Mouse (Mus musculus): ENCODE results near the gene Gm9945. TPM values are rescaled to one million over a fixed set of nuclear protein-coding genes. Genes with fewer than 3 reads are reported as not detected.

The Gm9945 gene
- polyA plus RNA-seq, 1 experiment from 2014 or later = not detected

DNA sequence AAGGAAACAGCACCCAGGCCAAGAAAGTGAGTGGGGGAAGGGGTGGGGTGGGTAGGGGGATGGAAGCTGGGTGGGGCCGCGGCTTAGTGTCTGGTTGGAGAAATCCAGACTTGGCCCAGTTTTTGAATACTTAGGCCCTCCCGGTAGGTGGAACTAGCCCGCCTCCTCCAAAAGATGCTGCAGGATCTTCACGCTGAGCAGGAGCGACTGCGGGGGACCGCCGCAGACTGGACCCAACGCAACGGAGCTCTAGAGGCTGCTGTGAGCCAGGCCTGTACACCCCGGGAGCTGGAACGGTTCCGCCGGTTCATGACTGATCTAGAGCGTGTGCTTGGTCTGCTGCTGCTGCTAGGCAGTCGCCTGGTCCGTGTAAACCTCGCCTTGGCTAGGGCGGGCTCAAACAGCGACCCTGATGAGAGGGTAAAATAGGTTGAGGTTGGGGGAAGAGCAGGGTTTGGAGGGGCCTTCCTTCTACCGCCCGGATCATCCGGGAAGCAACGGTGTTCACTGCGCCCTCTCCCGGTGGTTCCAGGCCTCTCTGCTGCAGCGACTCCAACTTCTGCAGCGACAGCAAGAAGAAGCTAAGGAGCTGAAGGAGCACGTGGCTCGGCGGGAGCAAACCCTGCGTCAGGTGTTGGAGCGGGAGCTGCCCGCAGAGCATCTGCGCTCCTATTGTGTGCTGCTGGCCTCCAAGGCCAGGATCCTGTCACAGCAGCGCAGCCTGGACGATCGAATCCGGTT is 13.6 kb upstream of the Gm9945 start:
- H3K4me2 ChIP-seq = peak overlapping the region; percentile 56
- peaks cover 87% of the 10 kb centered on the region for H3K27me3 ChIP-seq
- WGBS = 6% methylated on average over 40 of the region's 40 CpGs
- peak overlapping the region; percentile 55 for H3K9ac ChIP-seq
- peaks cover 38% of the 10 kb centered on the region for H3K4me1 ChIP-seq (replicated peaks)
- H3K36me3 ChIP-seq = no peaks in the 10 kb centered on the region
- peak overlapping the region; percentile 30 for H3K4me3 ChIP-seq
- 0 out of 2 replicates have a peak, but pooled peaks cover 4% of the 10 kb centered on the region for H3K9me3 ChIP-seq
- no peak overlapping the region for H3K27ac ChIP-seq (replicated peaks)
- ATAC-seq (ENCODE audit: low read depth) = peak; percentile 34

DNA sequence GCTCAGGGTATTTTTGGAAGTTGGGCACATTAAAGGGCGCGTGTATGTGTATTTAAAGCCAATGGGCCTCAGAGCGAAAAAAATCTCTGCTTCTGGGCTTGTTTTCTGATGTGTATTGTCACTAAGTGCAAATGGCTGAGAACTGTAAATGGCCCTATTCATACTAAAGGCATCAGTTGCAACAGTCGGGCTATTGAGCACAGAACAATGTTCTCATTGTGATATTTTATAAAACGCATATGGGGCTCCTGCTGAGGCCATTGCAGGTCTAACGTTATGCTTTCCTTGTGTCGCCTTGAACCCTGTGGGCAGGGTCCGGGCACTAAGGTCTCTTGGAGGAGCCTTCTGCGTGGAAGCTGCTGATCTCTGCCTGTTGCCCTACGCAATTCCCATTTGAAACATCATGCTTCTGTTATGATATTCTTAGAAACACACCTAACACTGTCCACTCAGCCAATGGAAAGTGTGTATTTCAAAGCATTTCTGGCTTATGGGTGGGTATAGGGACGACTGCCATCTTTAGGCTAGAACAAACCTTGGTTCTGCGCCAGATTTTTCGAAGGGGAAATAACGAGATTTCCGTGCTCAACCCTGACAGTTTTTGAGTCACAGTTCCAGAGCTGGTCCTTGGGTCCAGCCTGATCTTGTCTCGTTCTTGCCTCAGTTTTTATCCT is 10.5 kb upstream of the Gm9945 start:
- Histone ChIP-seq H3K27ac (replicated peaks) (no peak overlapping the region), H3K4me3 (peak overlapping the region; percentile 19; the same call in 1 of the 2 replicates), H3K9me3 (0 out of 2 replicates have a peak, but pooled peaks cover 3% of the 10 kb centered on the region), H3K4me2 (peak overlapping the region; percentile 55), H3K9ac (no peak overlapping the region), H3K27me3 (peaks cover 79% of the 10 kb centered on the region), H3K4me1 (replicated peaks) (peaks cover 30% of the 10 kb centered on the region), H3K36me3 (no peaks in the 10 kb centered on the region)
- no peak for ATAC-seq (ENCODE audit: low read depth)
- WGBS = 33% methylated on average over 16 of the region's 16 CpGs

DNA sequence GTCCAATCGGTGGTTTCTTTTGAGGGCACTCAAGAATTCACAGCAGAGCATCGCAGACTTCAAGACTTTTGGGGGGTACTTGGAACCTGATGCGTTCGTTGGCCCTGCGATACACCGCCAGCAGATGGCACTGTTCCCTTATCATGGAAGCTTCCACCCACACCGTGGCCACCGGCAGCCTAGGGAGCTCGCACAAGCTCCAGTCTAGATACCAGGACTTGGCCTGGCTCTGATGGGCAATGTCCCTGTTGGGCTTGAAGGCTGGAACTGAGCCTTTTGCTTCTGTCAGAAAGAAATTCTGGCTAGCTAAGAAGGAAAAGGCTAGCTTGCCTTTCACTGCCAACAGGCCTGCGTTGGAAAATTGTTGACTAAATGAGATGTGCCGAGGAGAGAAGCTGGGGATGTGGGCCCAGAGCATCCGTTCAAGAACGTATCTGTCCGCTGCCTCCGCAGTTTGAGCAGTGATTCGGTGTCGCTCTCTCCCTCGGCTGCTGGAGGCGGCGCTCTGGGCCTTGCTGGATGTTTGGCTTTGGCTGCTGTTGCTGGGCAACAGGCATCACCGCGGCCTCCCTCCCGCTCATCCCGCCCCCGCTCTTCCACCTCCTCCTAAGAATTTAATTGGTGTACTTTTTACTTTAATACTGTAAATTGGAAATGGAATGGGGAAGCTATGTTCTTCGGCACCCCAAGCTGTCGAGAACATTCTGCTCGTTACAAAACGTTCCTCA is 9.8 kb upstream of the Gm9945 start, which contains the start of gene Gm9837:
Gene Gm9837 (minus strand): TSS at position 512 of the 728 bp plus-strand sequence.
- ATAC-seq (ENCODE audit: low read depth) = peak; percentile 71
- H3K9me3 ChIP-seq = no peaks in the 10 kb centered on the region
- 3% methylated on average over 29 of the region's 29 CpGs for WGBS
- H3K4me1 ChIP-seq (replicated peaks) = peaks cover 33% of the 10 kb centered on the region
- H3K4me3 ChIP-seq = peak within 1 kb of the TSS; percentile 19
- peak within 1 kb of the TSS; percentile 55 for H3K4me2 ChIP-seq
- H3K36me3 ChIP-seq = no peaks in the 10 kb centered on the region
- H3K27ac ChIP-seq (replicated peaks) = peak within 1 kb of the TSS; percentile 61
- peaks cover 79% of the 10 kb centered on the region for H3K27me3 ChIP-seq
- peak within 1 kb of the TSS; percentile 43; the same call in 1 of the 2 replicates for H3K9ac ChIP-seq

DNA sequence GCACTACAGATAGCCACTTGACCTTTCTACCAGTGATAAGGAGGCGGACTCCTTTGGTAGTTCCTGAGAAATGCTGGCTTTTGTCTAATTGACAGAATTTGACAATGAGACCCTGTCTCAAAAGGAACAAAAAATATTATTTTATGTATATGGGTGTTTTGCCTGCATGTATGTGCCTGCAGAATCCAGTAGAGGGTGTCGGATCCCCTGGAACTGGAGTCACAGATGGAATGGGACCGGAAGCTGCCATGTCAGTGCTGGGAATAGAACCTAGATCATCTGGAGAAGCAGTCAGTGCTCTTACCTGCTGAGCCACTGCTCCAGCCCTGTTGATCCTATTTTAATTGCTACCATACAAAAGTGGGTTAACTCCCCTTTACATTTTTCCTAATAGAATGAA is 7.3 kb upstream of the Gm9945 start:
- peaks cover 39% of the 10 kb centered on the region for H3K4me1 ChIP-seq (replicated peaks)
- peaks cover 72% of the 10 kb centered on the region for H3K27me3 ChIP-seq
- WGBS = 84% methylated on average over 3 of the region's 3 CpGs

DNA sequence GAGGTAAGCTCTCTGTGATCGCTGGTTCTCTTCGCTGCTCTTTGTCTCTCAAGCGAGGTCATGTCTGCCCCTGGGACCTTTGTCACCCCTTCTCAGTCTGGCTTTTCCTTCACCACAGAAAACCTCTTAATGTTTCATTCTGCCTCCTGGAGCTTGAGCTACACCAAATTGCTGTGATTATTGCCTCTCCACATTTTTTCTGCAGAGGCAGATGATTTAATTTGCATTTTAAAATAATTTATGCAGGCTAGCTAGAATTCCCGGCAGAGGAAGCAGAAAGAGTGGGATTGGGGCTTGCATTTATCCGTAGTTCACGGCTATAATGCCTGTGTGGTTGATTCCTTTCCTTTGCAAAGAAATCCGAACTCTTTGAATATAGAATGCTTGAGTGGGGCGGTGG is 4.3 kb upstream of the Gm9945 start:
- H3K27me3 ChIP-seq = peaks cover 84% of the 10 kb centered on the region
- H3K9ac ChIP-seq = no peak overlapping the region
- peak overlapping the region; percentile 61; the same call in 1 of the 2 replicates for H3K27ac ChIP-seq (replicated peaks)

More for the DNA sequence above, 7.3 kb upstream of the Gm9945 start:
- H3K27ac ChIP-seq (replicated peaks) = no peak overlapping the region
- no peaks in the 10 kb centered on the region for H3K9me3 ChIP-seq
- no peaks in the 10 kb centered on the region for H3K36me3 ChIP-seq
- H3K9ac ChIP-seq = no peak overlapping the region
- H3K4me3 ChIP-seq = no peak overlapping the region
- H3K4me2 ChIP-seq = no peak overlapping the region
- no peak for ATAC-seq (ENCODE audit: low read depth)

DNA sequence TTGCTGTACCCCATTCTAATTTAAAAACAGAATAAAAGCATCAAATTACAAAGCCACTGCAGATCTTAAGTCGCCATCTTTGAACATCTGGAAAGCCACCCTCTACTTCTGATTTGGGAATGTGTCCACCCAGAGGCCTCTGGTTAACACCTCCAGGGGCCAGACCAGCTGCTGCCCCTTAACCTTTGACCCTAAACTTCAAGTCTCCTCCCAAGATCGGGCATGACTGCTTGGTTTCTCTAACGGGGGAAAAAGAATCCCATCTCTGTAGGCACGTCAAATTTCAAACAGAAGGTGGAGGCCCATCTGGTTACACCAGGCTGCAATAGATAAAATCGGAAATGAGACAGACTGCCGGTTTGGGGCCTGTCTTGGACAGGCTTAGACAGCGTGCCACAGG is 2.1 kb upstream of the Gm9945 start:
- Histone ChIP-seq H3K27ac (replicated peaks) (no peak overlapping the region), H3K27me3 (peaks cover 82% of the 10 kb centered on the region), H3K4me1 (replicated peaks) (peaks cover 37% of the 10 kb centered on the region), H3K36me3 (no peaks in the 10 kb centered on the region), H3K9me3 (no peaks in the 10 kb centered on the region), H3K9ac (no peak overlapping the region), H3K4me2 (peak overlapping the region; percentile 77; the same call in 1 of the 2 replicates), H3K4me3 (no peak overlapping the region)
- WGBS = 42% methylated on average over 7 of the region's 7 CpGs
- no peak for ATAC-seq (ENCODE audit: low read depth)

More for the DNA sequence above, 4.3 kb upstream of the Gm9945 start:
- WGBS = 17% methylated on average over 8 of the region's 8 CpGs
- H3K4me3 ChIP-seq = no peak overlapping the region
- ATAC-seq (ENCODE audit: low read depth) = no peak
- peak overlapping the region; percentile 40 for H3K4me2 ChIP-seq
- H3K36me3 ChIP-seq = no peaks in the 10 kb centered on the region
- no peaks in the 10 kb centered on the region for H3K9me3 ChIP-seq
- peaks cover 43% of the 10 kb centered on the region for H3K4me1 ChIP-seq (replicated peaks)

DNA sequence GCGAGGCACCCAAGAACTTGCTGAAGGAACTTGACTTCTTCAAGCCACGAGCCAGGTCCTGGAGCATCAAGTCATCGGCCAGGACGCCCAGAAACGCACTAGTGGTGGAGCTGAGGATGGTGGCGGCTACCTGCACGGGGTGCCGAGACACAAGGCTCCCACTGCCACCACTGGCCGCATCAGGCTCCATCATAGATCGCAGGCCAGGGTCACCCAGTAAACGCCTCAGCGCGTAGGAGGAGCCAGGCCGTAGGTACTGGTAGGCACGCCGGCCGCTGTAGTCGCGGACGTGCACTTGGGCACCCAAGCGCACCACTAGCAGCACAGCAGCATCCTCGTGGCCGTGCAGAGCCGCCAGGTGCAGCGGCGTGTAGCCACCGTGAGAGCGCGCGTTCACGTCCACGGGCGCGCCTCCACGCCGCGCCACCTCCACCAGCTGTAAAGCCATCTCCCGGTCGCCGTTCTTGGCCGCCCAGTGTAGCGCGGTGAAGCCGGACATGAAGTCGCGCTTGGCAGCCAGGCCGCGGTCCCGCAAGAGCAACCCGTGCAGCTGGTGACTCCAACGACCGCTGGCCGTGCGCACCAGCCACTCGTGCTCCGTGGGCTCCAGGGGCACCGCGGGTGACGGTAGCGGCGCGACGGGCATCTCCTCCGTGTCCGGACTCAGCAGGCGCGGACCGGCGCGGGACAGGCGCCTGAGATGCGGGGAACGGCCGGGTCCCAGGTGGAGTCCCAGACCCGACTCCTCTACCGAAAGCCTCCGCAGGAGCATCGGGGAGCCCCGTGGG is 1.4 kb upstream of the Gm9945 start:
- Histone ChIP-seq H3K4me2 (peak overlapping the region; percentile 77), H3K36me3 (no peaks in the 10 kb centered on the region), H3K9ac (peak overlapping the region; percentile 59), H3K27me3 (peaks cover 85% of the 10 kb centered on the region), H3K4me3 (peak overlapping the region; percentile 46), H3K9me3 (no peaks in the 10 kb centered on the region), H3K4me1 (replicated peaks) (peaks cover 37% of the 10 kb centered on the region), H3K27ac (replicated peaks) (no peak overlapping the region)
- ATAC-seq (ENCODE audit: low read depth) = peak; percentile 17; the same call in 1 of the 2 replicates
- 4% methylated on average over 79 of the region's 79 CpGs for WGBS

DNA sequence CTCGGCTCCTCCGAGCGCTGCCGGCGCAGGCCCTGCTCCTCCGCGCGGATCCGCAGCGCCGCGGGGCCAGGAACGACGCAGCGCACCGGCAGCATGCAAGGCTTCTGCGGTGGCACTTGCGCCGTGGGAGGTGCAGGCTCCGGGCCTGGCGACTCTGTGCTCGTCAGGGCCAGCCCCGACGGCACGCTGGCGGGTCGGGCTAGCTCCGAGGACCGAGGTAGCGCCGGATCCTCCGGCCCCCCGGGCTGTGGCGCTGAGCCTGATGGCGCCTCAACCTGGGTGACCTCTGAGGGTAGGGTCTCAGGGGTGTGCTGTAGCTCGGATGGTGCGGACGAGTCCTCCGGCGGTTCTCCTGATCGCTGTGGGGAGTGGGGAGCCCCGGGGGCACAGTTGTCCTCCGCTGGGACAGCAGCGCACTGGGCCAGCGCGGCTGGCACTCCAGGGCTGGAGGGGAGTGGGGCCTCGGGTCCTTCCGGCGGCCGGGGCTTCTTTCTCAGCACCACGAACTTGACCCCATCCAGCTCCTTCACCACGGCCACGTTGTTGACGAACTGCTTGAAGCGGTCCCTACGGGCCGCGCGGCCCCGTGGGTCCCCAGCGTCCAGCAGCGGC is 689 bp upstream of the Gm9945 start:
- peak; percentile 44; the same call in 1 of the 2 replicates for ATAC-seq (ENCODE audit: low read depth)
- Histone ChIP-seq H3K9ac (peak overlapping the region; percentile 59), H3K36me3 (no peaks in the 10 kb centered on the region), H3K4me3 (peak overlapping the region; percentile 46), H3K27me3 (peaks cover 83% of the 10 kb centered on the region), H3K27ac (replicated peaks) (no peak overlapping the region), H3K4me2 (peak overlapping the region; percentile 77), H3K9me3 (no peaks in the 10 kb centered on the region), H3K4me1 (replicated peaks) (peaks cover 33% of the 10 kb centered on the region)
- WGBS = 1% methylated on average over 62 of the region's 62 CpGs

DNA sequence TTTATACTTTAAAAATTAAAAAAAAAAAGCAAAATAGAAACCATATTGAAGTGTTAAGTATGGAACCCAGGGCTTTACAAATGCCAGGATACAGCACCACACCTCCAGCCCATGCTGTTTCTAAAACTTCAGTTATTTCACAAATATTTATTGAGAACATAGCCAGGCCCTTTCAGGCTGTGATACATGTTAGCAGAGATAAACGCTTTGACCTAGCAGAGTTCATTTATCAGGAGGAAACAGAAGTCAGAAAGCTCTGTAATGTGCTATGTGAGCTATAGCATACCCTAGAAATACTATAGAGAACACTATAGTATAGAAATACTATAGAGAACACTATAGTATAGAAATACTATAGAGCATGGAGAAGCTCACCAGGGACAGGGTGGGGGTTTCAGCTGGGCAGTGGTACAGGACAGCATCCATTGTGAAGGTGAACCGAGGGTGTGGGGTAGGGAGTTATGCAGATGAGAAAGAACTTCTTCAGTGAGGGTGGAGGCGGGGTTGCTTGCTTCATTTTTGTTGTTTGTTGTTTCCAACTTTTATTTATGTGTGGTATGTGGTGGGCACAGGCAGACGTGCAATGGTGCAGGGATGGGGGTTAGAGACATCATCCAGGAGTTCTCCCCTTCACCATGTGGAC is 1.2 kb downstream of the Gm9945 start:
- 70% methylated on average over 4 of the region's 4 CpGs for WGBS
- no peaks in the 10 kb centered on the region for H3K9me3 ChIP-seq
- H3K36me3 ChIP-seq = no peaks in the 10 kb centered on the region
- H3K4me1 ChIP-seq (replicated peaks) = peaks cover 20% of the 10 kb centered on the region
- no peak overlapping the region for H3K4me3 ChIP-seq
- H3K9ac ChIP-seq = no peak overlapping the region
- H3K27ac ChIP-seq (replicated peaks) = no peak overlapping the region
- ATAC-seq (ENCODE audit: low read depth) = no peak
- no peak overlapping the region for H3K4me2 ChIP-seq
- peaks cover 82% of the 10 kb centered on the region for H3K27me3 ChIP-seq

DNA sequence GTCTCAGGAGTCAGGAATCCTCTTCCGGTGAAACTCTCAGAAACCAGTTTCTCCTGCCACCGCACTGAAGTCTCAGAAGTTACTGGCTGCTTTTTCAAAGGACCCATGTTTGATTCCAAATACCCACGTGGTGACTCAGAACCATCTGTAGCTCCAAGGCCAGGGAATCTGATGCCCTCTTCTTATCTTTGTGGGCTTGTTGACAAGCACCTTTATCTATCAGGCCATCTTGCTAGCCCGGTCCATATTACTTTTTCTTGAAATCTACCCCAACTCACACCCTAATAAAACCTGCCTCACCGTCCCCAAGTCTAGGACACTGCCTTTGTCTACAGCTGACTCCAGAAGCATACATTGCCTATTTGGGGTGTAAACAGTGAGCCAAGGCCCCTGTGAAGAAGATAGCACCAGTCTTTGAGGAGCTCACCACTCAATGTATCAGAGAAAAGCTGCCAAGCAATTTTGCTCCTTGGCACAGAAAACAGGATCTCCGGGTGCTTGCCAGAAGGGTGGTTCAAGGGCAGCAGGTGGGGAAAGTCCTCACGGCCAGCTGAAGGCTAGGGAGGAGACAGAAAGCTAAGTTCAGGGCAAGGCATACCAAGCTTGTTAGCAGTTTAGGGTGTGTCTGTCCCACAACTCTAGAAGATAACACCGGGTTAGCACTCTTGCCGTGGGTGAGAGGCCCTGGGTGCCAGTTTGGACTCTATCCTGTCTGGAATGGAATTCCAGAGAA is 3.4 kb downstream of the Gm9945 start:
- Histone ChIP-seq H3K4me1 (replicated peaks) (peaks cover 29% of the 10 kb centered on the region), H3K36me3 (no peaks in the 10 kb centered on the region), H3K9ac (no peak overlapping the region), H3K4me3 (no peak overlapping the region), H3K27ac (replicated peaks) (no peak overlapping the region), H3K27me3 (peaks cover 83% of the 10 kb centered on the region), H3K9me3 (no peaks in the 10 kb centered on the region), H3K4me2 (no peak overlapping the region)
- ATAC-seq (ENCODE audit: low read depth) = no peak
- 78% methylated on average over 9 of the region's 9 CpGs for WGBS

All from neural tube, embryonic 13.5 days (tissue).